Mouse (Mus musculus): ENCODE data around the gene Eif1ax.
"Not testable (repeated sequence)": the region's sequence is repeated elsewhere in the genome, so short reads cannot be mapped to it uniquely, and the experiment has no call there.

Gene Eif1ax

GRCm38 (mm10) chrX:159371831-159372752, at the start of gene Eif1ax:
Gene Eif1ax (plus strand): TSS chrX:159372178.
- DNase-seq (ENCODE audit: low read depth, low spot score): peak; percentile 88

- DNase-seq (ENCODE audit: low read depth, low spot score): no peak
Measured at GRCm38 (mm10) chrX:159364506-159364905, 7.5 kb upstream of the Eif1ax start.

GRCm38 (mm10) chrX:159372753-159373144, 771 bp downstream of the Eif1ax start:
- DNase-seq (ENCODE audit: low read depth, low spot score): peak; percentile 5

GRCm38 (mm10) chrX:159387105-159387504, 15.1 kb downstream of the Eif1ax start:
- DNase-seq (ENCODE audit: low read depth, low spot score): no peak

- DNase-seq (ENCODE audit: low read depth, low spot score): peak; percentile 66
Measured at GRCm38 (mm10) chrX:159388953-159389352, 17.0 kb downstream of the Eif1ax start.

GRCm38 (mm10) chrX:159390347-159390962, 18.5 kb downstream of the Eif1ax start:
- DNase-seq (ENCODE audit: low read depth, low spot score): no peak

GRCm38 (mm10) chrX:159391239-159391638, 19.3 kb downstream of the Eif1ax start:
- no peak for DNase-seq (ENCODE audit: low read depth, low spot score)

- peak; percentile 71 for DNase-seq (ENCODE audit: low read depth, low spot score)
Measured at GRCm38 (mm10) chrX:159409253-159409652, 37.3 kb downstream of the Eif1ax start.

- DNase-seq (ENCODE audit: low read depth, low spot score): peak; percentile 84
Measured at GRCm38 (mm10) chrX:159414130-159414828, 42.3 kb downstream of the Eif1ax start, which contains the start of gene Map7d2. Gene Map7d2 (plus strand): TSS chrX:159414572.

GRCm38 (mm10) chrX:159414829-159415673, 43.1 kb downstream of the Eif1ax start:
- peak; percentile 42 for DNase-seq (ENCODE audit: low read depth, low spot score)

GRCm38 (mm10) chrX:159430507-159430906, 58.5 kb downstream of the Eif1ax start:
- DNase-seq (ENCODE audit: low read depth, low spot score): not testable (repeated sequence)

All from brain, adult 2 months (tissue).